Mouse (Mus musculus) frontal cortex, adult (tissue): ENCODE data around the gene Tmem200a.
"Not testable (repeated sequence)": the region's sequence is repeated elsewhere in the genome, so short reads cannot be mapped to it uniquely, and the experiment has no call there.

Experiments
- ATAC-seq: cut with Nextera tagmentation; 2 replicates; pipeline ENCODE4 v1.9.2; 2017; ENCODE audit warnings: mild to moderate bottlenecking, moderate library complexity, mixed read lengths; ENCODE audit not compliant: low TSS enrichment

Gene Tmem200a

GRCm38 (mm10) chr10:25982617-25983016 lies 96.2 kb downstream of the Tmem200a start:
- ATAC-seq = peak; percentile 96

- ATAC-seq = no peak
Observed at GRCm38 (mm10) chr10:25962863-25963262, 116.0 kb downstream of the Tmem200a start.

DNA sequence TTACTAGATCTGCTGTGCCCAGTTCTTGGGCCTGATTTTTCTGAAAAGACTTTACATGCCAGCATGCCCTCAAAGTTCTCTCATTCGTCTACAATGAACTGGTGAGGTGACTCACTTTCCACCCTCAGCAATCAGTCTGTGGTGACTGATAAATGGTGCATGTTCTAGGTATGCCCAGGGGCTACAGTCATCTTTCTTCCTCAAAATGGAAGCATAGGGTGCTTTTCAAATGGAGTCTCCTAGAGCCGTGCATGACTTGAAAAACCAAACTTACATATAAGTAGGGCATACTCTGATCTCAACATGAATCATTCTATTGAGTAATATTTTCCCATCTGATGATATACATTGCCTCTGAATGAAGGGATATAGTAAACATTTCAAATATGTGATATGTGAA lies 117.8 kb downstream of the Tmem200a start:
- no peak for ATAC-seq

GRCm38 (mm10) chr10:25958762-25959753 lies 119.8 kb downstream of the Tmem200a start:
- peak; percentile 70 for ATAC-seq

DNA sequence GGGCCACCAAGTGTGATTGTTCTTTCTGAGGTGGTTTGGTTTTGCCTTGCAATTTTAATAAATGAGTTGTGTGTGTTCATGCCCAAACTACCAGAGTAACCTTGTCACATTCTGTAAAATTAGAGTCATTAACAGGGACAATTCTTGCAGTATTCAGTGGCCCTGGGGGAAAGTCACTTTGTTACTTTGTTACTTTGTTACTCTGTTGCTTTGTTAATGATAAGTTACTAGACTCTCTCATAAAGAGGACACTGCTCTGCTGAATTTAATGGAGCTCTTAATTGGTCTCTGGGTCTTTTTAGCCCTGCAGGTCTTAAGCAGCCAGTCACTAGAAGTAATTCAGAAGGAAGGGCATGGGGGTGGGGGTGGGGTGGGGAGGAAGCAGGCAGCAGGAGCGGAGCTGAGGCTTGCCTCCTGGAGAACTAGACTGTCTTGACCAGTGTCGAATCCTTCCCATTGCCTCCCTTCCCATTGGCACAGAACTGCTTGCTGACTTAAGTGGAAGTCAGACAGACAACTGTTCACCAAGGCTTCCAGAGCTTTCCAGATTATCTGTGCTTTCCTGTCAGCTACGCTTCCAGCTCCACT lies 124.1 kb downstream of the Tmem200a start:
- ATAC-seq = no peak

DNA sequence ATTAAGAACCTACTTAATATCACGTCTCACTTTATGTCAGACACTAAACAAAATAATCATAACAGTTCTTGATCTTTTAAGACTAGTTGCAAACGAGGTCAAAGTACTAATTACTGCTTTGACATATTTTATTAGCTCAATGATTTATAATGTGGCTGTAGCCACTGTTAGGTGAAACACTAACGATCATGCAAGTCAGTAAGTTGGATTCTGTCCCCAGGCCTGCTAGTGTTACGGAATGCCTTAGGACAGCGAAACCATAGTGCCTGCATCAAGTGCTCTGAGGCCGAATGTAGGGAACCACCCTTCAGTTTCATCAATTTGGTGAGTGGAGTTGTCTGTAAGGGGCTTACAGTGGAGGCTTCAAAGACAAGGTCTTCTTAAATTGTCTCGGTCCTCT lies 126.0 kb downstream of the Tmem200a start:
- no peak for ATAC-seq

DNA sequence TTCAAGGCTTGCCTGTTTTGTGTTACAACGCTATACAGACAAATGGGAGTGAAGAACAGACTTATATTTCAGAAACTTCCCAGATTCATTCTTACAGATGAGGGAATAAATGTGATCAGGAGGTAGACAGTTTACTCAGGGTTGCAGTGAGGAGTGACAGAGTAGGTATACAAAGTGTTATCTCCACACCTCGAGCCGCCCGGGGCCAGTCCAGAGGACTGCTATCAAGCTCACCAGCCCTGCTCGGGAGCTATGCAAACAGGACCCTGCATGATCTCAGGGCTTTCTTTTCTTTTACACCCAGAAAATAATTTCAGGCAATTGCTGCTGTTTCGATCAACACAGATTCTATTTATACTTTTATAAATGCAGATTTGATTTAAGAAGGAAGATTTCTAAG lies 126.7 kb downstream of the Tmem200a start:
- ATAC-seq = no peak

DNA sequence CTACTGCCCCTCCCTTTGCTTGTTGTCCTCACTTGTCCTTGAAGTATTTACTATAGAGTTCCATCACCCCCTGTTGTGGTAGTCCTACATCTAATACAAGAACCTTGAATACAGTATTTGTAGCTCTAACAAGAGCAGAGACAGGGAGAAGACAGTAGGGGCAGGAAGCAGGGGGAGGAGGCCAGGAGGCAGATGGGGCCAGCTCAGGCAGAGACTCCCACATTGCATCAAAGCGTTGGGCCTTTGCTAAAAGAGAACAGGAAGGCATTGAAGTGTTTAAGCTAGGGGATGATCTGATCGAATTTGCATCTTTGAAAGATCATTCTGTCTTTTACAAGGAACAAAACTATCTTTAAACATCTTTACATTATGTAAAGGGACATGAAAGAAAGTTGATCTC lies 133.0 kb downstream of the Tmem200a start:
- ATAC-seq = no peak

DNA sequence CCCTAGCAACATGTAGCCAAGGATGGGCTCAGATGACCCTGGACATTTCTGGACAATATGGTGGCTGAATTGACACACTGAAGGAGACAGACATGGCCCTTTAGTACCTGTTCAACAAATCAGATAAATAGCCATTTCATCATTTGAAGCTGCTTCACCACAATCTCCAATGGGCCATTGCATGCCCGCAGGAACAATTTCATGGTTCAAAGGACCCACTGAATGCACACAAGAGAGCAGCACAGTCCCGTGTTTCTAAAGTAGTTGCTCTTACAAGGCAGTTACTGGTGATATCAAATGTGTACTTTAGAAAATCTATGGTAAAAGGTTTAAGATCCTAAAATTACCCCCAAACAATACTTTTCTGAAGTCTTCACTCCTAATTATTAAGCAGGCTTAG lies 134.2 kb downstream of the Tmem200a start:
- ATAC-seq = no peak

GRCm38 (mm10) chr10:25931796-25932195 lies 147.1 kb downstream of the Tmem200a start:
- ATAC-seq = no peak

- ATAC-seq = peak; percentile 83
Observed at GRCm38 (mm10) chr10:25929401-25930150, 149.3 kb downstream of the Tmem200a start.

- ATAC-seq = peak; percentile 28; the same call in 1 of the 2 replicates
Observed at GRCm38 (mm10) chr10:25928861-25929368, 149.9 kb downstream of the Tmem200a start.

GRCm38 (mm10) chr10:25928448-25928786 lies 150.4 kb downstream of the Tmem200a start:
- no peak for ATAC-seq

GRCm38 (mm10) chr10:25927553-25928447 lies 151.1 kb downstream of the Tmem200a start:
- no peak for ATAC-seq

- no peak for ATAC-seq
Observed at GRCm38 (mm10) chr10:25920640-25921278, 158.1 kb downstream of the Tmem200a start.

DNA sequence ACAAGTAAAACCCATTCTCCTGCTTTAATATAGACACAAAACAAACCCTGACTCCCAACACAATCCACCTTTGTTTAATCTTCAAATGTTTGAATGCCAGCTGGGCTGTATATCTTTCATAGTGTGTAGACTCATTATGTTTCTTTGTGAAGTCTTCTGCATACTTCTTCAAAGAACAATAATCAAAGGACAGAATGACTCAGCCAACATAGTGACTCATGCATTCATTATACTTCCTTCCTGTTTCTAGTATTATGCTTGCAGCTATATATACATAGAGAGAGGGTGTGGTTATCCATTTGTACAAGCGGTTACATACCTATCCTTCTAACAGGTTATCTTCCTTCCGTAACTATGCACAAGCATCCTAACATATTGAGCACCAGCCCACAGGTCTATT lies 160.7 kb downstream of the Tmem200a start:
- peak; percentile 69 for ATAC-seq

DNA sequence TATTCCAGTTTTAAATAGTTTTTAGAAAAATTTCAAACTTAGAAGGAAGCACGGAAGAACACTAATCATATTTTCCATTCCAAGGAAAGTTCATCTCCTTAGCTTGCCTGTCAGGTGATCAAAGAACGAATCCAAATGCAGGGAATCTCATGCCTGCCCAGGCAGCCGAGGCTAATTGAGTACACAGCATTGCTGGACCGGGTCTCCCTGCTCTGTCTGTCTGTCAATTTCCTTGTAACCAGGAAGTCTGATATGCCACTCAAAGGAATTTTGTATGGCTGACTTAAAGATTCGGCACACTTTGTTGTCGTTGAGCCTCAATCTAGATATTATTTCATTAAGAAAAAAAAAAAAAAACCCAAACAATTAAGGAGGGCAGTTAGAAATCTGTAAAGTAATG lies 168.6 kb downstream of the Tmem200a start:
- no peak for ATAC-seq

DNA sequence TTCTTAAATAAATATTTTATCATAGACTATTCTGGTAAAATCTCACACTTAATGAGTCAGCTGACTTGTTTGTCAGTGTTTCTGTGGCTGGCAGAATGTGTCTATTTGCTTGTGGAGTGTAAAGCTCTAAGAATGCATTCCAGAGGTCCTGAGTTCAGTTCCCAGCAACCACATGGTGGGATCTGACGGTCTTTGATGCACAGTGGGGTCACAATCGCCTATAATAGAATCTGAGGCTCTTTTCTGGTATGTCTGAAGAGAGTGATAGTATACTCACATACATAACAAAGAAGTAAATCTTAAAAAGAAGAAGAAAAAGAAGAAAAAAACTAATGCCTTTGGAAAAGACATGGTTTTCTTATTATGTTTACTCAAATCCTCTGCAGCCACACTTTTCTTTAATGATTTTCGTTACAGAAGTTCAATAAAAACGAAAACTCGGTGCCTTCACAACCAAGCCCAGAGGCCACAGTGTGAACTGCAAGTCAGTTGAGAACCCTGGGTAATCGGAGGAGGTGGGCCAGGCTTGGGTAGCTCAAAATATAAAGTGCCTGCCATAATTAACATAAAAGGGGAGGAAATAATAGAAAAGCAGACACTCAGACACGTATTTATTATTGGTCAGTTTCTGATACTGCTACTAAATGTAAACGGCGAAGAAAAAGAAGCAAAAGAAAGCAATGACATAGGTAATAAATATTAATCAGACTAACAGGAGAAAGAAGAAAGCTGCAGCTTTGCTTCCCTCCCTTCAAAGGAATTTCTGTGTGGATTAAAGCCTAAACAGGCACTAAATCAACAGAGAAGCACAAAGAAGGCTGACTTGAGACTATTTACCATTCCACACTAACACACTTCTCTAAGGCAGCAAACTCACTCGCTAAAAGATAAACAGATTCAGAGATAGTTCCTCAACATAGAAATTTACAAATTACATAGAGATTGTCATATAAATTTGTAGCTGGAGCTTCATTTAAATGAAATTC lies 170.5 kb downstream of the Tmem200a start:
- ATAC-seq = no peak

GRCm38 (mm10) chr10:25894126-25894525 lies 184.7 kb downstream of the Tmem200a start:
- ATAC-seq = not testable (repeated sequence)
